Mouse (Mus musculus) CD8-positive naive resting alpha-beta T cell, adult 2 months (primary cell): Measurements from ENCODE around the gene Cdc25b.
A peak's percentile ranks its signal among the peaks of the same experiment; 100 is the strongest.

Source experiments
- DNase-seq, 2 experiments: peaks; one replicate each; pipeline ENCODE4 v3.0.0; 2022; ENCODE audit warnings: low read depth in 2 of 2, low spot score in 2 of 2

Cdc25b gene

GRCm38 (mm10) chr2:131190344-131191004 is 3.7 kb downstream of the Cdc25b start:
- no peak for DNase-seq

GRCm38 (mm10) chr2:131191005-131191390 is 4.2 kb downstream of the Cdc25b start:
- no peak for DNase-seq

- DNase-seq = no peak
Measured at GRCm38 (mm10) chr2:131196606-131197316, 10.0 kb downstream of the Cdc25b start.

GRCm38 (mm10) chr2:131200710-131201109 is 14.0 kb downstream of the Cdc25b start:
- DNase-seq = no peak

GRCm38 (mm10) chr2:131201262-131201661 is 14.5 kb downstream of the Cdc25b start:
- DNase-seq = no peak

GRCm38 (mm10) chr2:131203816-131204409 is 17.2 kb downstream of the Cdc25b start:
- DNase-seq = no peak

GRCm38 (mm10) chr2:131204410-131204981 is 17.7 kb downstream of the Cdc25b start:
- DNase-seq = no peak

GRCm38 (mm10) chr2:131205521-131206182 is 18.9 kb downstream of the Cdc25b start:
- DNase-seq = no peak

GRCm38 (mm10) chr2:131206778-131207177 is 20.0 kb downstream of the Cdc25b start, which contains the start of gene Ap5s1:
TSS of gene Ap5s1 (plus strand) at chr2:131207078.
- no peak for DNase-seq

GRCm38 (mm10) chr2:131208356-131208755 is 21.6 kb downstream of the Cdc25b start:
- no peak for DNase-seq

- no peak for DNase-seq
Measured at GRCm38 (mm10) chr2:131209125-131209795, 22.5 kb downstream of the Cdc25b start.

GRCm38 (mm10) chr2:131209969-131210792 is 23.4 kb downstream of the Cdc25b start:
- peak; percentile 84 to 90 for DNase-seq

GRCm38 (mm10) chr2:131211026-131211615 is 24.4 kb downstream of the Cdc25b start:
- DNase-seq = no peak

GRCm38 (mm10) chr2:131213773-131214172 is 27.0 kb downstream of the Cdc25b start:
- no peak for DNase-seq

- no peak for DNase-seq
Measured at GRCm38 (mm10) chr2:131215941-131216858, 29.5 kb downstream of the Cdc25b start.

- DNase-seq = no peak
Measured at GRCm38 (mm10) chr2:131220030-131220429, 33.3 kb downstream of the Cdc25b start.

- DNase-seq = no peak
Measured at GRCm38 (mm10) chr2:131221853-131222515, 35.2 kb downstream of the Cdc25b start.

GRCm38 (mm10) chr2:131222562-131222961 is 35.8 kb downstream of the Cdc25b start:
- DNase-seq = no peak
